Mouse (Mus musculus): ENCODE measurements around the gene Tesmin. TPM values are rescaled to one million over a fixed set of nuclear protein-coding genes. Genes with fewer than 3 reads are reported as not detected.

The Tesmin gene
- 0.19 and 0.22 TPM in 2 replicates for polyA plus RNA-seq (2012; rRNA removed)

DNA sequence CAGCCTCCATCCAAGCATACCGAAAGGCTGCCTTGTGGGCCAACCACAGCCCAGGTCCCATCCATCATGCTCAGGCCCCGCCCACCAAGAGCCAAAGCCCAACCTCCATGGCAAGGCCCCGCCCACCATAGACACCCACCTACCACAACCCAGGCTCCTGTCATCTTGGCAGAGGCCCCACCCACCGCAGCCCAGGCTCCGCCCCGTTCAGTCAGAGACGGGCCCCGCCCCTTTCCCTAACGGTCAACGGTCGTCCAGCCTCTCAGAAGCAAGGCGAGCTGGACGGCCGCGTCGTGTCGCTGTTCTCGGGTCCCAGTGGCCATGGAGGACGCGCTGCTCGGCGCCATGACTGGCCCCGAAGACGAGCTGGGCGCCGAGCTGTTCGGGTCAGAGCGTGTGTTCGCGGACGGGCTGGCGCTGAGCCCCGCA lies at the start of gene Tesmin:
Gene Tesmin, plus strand, starts transcription at position 229 of the 429 bp plus-strand sequence.

DNA sequence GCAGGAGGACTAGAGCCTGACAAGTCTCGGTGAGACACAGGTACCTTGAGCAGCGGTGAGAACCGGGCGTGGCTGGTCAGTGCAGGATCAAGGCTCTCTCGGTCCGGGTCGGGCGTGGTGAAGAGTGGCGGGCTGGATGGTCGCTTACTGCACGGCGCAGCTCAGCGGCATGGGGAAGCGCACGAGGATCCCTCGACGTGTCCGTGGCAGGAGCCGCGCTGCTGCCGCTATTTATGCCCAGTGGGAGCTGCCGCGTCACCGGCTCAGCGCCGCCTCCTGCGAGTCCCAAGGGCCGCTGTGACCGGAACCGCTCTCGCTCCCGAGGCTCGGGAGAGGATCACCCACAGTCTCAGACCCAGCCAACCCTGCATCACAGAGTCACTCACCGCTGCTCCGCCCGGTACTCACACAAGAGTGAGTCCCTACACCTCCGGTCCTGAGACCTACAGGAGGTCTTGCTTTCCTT lies 25.6 kb downstream of the Tesmin start, which contains the start of gene Gal:
Gene Gal, minus strand, starts transcription at position 277 of the 466 bp plus-strand sequence.

Other genes starting within 250 kb of the Tesmin start
- 26.6 and 27.0 TPM in 2 replicates for gene Mrpl21, start 106.0 kb upstream of the Tesmin start, polyA plus RNA-seq (2012; rRNA removed)
- gene Ighmbp2, start 105.8 kb upstream of the Tesmin start, polyA plus RNA-seq (2012; rRNA removed), result 1.5 and 1.7 TPM in 2 replicates
- 38.0 and 40.9 TPM in 2 replicates for gene Cpt1a, start 66.5 kb upstream of the Tesmin start, polyA plus RNA-seq (2012; rRNA removed)
- 0.06 and 0.14 TPM in 2 replicates for gene Gal, start 25.7 kb downstream of the Tesmin start, polyA plus RNA-seq (2012; rRNA removed)
- 22.7 and 25.0 TPM in 2 replicates for gene Ppp6r3, start 186.9 kb downstream of the Tesmin start, polyA plus RNA-seq (2012; rRNA removed)

Data from liver, embryonic 18 days (tissue).